Mouse (Mus musculus): ENCODE results near the gene Nemp2.
"Not testable (repeated sequence)": the region's sequence is repeated elsewhere in the genome, so short reads cannot be mapped to it uniquely, and the experiment has no call there.

Gene Nemp2

DNA sequence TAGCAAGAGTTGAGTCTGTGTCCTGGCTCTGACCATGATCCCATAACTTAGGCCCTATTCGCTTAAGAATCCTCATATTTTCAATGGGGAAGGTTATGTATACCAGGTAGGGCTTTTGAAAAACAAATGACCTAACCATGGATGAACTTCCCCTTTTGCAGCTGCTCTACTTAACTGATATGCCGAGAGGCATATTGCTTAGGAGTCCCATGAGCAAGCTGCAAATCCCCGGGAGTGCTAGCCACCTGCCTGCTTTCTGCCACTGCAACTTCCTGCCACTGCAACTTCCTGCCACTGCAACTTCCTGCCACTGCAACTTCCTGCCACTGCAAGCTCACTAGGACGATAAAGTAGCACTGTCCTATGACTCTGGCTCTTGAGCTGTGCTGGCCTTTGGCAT, 24.6 kb downstream of the Nemp2 start:
- no peak for DNase-seq (ENCODE audit: low spot score)

GRCm38 (mm10) chr1:52658160-52658559, 27.7 kb downstream of the Nemp2 start:
- DNase-seq (ENCODE audit: low spot score) = no peak

- DNase-seq (ENCODE audit: low spot score) = no peak
Observed at GRCm38 (mm10) chr1:52660278-52660677, 29.8 kb downstream of the Nemp2 start.

GRCm38 (mm10) chr1:52660765-52661164, 30.3 kb downstream of the Nemp2 start:
- DNase-seq (ENCODE audit: low spot score) = no peak

- no peak for DNase-seq (ENCODE audit: low spot score)
Observed at GRCm38 (mm10) chr1:52663228-52663627, 32.7 kb downstream of the Nemp2 start.

GRCm38 (mm10) chr1:52668743-52669323, 38.3 kb downstream of the Nemp2 start:
- no peak for DNase-seq (ENCODE audit: low spot score)

DNA sequence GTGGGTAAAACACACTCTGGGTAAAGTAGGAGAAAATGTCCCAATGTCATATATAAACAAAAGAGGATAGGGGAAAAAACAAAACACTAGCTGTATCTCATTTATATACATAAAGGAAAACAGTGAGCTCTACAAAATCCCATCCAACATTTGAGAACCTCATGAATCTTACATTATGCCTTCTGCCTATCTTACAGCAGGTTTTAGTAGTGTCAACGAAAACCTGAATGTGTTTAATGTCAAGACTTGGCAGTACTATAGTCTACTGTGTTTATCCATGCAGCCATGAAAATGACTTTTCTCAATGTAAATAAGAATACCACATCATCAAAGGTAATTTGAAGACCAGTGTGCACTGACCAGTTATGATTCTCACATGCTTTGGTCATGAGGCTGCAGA, 39.4 kb downstream of the Nemp2 start:
- DNase-seq (ENCODE audit: low spot score) = no peak

DNA sequence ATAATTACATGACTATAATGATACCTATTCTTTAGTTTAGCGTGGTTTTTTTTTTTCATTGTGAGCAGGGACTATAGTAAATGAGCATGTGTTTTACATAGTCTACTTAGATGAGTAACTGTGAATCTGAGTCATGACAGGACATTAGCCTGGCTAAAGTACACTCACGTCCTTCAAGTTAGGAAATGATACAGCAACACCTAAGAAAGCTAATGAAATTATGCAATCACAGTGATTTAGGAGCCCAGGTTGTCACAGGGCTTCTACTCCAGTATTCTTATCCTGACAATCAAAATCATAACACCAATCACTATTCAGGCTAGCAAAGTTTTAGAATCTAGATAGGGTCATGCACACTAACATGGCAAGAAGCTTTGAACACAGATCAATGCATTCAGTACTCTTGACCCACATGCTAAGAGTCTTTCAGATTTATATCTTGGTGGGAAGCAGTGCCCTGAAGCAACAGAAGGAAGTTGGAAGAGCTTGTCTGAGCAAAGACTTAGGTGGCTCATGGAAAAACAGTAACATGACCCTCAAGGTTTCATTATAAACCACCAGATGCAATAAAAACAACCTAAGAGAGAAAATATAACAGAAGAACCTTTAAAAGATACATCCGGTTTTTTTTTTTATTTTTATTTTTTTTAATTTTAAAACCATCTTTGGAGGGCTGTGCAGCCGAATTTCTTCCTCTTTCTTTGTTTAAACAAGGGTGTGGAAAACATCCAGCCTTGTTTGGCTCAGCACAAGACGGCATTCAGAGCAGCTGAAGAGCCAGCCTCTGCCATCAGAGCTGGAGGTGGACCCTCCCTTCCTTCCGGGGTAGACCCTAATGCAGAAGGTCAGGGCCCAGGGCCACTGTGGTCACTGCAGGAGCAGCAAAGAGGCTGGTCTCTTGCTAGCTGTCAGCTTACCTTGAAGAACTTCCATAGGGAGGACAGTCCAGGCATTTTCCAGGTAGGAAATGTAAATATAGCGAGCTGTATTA, 45.4 kb downstream of the Nemp2 start:
- no peak for DNase-seq (ENCODE audit: low spot score)

DNA sequence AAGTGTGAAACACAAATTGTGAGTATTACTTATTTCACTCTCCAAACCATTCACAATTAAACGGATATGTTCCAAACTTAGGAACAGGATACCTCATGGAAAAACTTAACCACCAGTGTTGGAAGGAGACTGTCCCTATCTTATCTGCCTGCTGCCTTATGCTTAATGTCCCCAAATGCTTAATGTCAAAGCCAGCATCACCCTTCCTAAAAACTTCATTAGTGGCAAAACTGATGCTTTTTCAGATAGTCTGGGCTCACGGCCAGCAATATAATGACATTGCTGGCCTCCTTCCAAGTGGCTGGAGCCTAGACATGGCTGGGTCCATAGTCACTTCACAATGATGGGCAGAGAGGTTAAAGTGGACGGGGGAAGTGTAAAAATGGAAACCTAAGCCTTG, 46.1 kb downstream of the Nemp2 start:
- DNase-seq (ENCODE audit: low spot score) = no peak

- DNase-seq (ENCODE audit: low spot score) = no peak
Observed at GRCm38 (mm10) chr1:52683550-52683949, 53.0 kb downstream of the Nemp2 start.

GRCm38 (mm10) chr1:52687636-52688035, 57.1 kb downstream of the Nemp2 start:
- no peak for DNase-seq (ENCODE audit: low spot score)

DNA sequence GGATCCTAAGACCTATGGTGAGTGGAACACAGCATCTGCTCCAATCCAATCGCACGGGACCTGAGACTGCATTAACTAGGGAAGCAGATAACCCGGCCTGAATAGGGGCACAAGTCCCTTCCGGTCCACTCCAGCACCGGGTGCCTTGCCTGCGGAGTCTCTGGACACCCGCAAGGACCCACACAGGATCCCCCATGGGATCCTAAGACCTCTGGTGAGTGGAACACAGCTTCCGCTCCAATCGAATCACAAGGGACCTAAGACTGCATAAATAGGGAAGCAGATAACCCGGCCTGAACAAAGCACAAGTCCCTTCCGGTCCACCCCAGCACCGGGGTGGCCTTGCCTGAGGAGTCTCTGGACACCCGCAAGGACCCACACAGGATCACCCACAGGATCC, 64.0 kb downstream of the Nemp2 start:
- not testable (repeated sequence) for DNase-seq (ENCODE audit: low spot score)

All from ovary, postnatal 10 days (tissue).